Mouse (Mus musculus): ENCODE measurements around the gene Spdya. TPM values are rescaled to one million over a fixed set of nuclear protein-coding genes. Genes with fewer than 3 reads are reported as not detected.

Gene Spdya
- total and polyA plus RNA-seq, 3 experiments, result 0.23 to 0.46 TPM; not detected in 1

DNA sequence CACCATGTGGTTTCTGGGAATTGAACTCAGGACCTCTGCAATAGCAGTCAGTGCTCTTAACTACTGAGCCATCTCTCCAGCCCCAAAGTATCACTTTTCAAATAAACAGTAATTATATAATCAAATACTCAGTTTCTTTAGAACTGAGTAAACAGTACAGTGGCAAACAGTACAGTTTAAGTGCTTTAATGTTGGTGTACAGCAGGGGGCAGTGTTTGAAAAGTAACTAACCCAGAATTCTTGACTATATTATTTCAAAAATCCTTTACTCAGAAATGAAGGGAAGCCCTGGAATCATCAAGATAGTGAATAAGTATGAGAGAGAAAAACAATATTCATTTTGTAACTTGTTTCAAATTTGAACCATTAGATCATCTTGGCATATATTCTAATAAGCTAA, 9.8 kb downstream of the Spdya start:
- DNase-seq (ENCODE audit: low read depth, low spot score), result peak; percentile 67
- no peak overlapping the region for H3K27ac ChIP-seq (ENCODE audit: control insufficient read depth, low read depth, low read length)
- H3K79me2 ChIP-seq (ENCODE audit: control insufficient read depth, insufficient read depth, low read length, poor library complexity), result no peaks in the 10 kb centered on the region
- peaks cover 0 to 2% of the 10 kb centered on the region in 2 experiments; a peak in 1 of 4 replicates for H3K4me1 ChIP-seq (ENCODE audit: control insufficient read depth in 1 of 2, insufficient read depth in 2 of 2, low read length in 2 of 2)
- H3K27me3 ChIP-seq (ENCODE audit: control insufficient read depth in 1 of 2, insufficient read depth in 2 of 2, low read length in 2 of 2), result no peaks in the 10 kb centered on the region
- H3K4me3 ChIP-seq (ENCODE audit: control insufficient read depth in 1 of 2, insufficient read depth in 1 of 2, low read depth in 2 of 2, low read length in 2 of 2), result no peak overlapping the region
- TF ChIP-seq RCOR1 (IDR thresholded peaks at IDR 0.05; ENCODE audit: low read depth, low read length) (no peak), USF2 (IDR thresholded peaks at IDR 0.05; ENCODE audit: borderline replicate concordance in 1 of 2, insufficient read depth in 1 of 2, low read depth in 1 of 2, low read length in 2 of 2) (no peak), RAD21 (IDR thresholded peaks at IDR 0.05; ENCODE audit: low read depth, low read length) (peak; percentile 71), SIN3A (IDR thresholded peaks at IDR 0.05; ENCODE audit: low read length) (no peak), ZC3H11A (IDR thresholded peaks at IDR 0.05; ENCODE audit: low read depth, low read length) (peak; percentile 52), NRF1 (IDR thresholded peaks at IDR 0.05; ENCODE audit: insufficient read depth, low read depth, low read length, poor library complexity, severe bottlenecking) (no peak), MEF2A (IDR thresholded peaks at IDR 0.05; ENCODE audit: extremely low read depth, insufficient replicate concordance, low read depth, low read length, poor library complexity, severe bottlenecking) (no peak), SMC3 (IDR thresholded peaks at IDR 0.05; ENCODE audit: low read depth, low read length) (peak; percentile 59), TAL1 (IDR thresholded peaks at IDR 0.05; ENCODE audit: low read length) (no peak), CTCF (IDR thresholded peaks at IDR 0.05 in 2 of 3, conservative IDR thresholded peaks at IDR 0.05 in 1 of 3; ENCODE audit: control insufficient read depth in 1 of 3, insufficient read depth in 1 of 3, low read depth in 2 of 3, low read length in 3 of 3, poor library complexity in 1 of 3, severe bottlenecking in 1 of 3) (peak in 2 of 3 experiments; percentile 39 to 68; a peak in 4 of 6 replicates)
- H3K9me3 ChIP-seq (replicated peaks; ENCODE audit: insufficient read depth, low read length), result no peaks in the 10 kb centered on the region
- no peak overlapping the region for H3K9ac ChIP-seq (ENCODE audit: control insufficient read depth, low read depth, low read length, poor library complexity, severe bottlenecking)
- no peaks in the 10 kb centered on the region for H3K36me3 ChIP-seq (ENCODE audit: control insufficient read depth in 1 of 2, insufficient read depth in 2 of 2, low read length in 2 of 2)

DNA sequence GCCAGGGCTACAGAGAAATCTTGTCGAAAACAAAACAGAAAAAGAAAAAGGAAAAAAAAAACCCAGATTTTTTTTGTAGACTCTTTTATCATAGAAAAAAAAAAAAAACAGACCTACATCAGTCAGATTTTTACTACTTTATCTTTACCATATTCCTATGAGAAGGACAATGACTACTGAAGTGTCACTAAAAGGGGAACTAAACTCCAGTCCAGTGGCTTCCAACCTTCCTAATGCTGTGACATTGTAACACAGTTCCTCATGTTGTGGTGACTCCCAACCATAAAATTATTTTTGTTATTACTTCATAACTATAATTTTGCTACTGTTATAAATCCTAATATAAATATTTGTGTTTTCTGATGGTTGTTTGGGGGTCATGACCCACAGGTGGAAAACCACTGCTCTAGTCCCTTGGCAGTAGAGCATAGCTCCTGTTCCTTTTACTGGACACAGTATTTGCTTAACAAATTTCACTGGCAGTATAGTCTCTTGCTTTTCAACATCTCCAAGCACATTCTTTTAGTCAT, 27.4 kb downstream of the Spdya start:
- H3K79me2 ChIP-seq (ENCODE audit: control insufficient read depth, insufficient read depth, low read length, poor library complexity), result no peaks in the 10 kb centered on the region
- TF ChIP-seq TCF12 (IDR thresholded peaks at IDR 0.05; ENCODE audit: low read depth, low read length) (no peak), ZNF384 (IDR thresholded peaks at IDR 0.05; ENCODE audit: low read depth, low read length) (peak; percentile 32; the same call in 1 of the 2 replicates), ZMIZ1 (IDR thresholded peaks at IDR 0.05; ENCODE audit: low read depth, low read length) (no peak), MAX (IDR thresholded peaks at IDR 0.05; ENCODE audit: low read length) (no peak), NELFE (IDR thresholded peaks at IDR 0.05; ENCODE audit: low read depth, low read length) (no peak), POLR2AphosphoS2 (IDR thresholded peaks at IDR 0.05; ENCODE audit: low read length) (no peak), CTCF (IDR thresholded peaks at IDR 0.05 in 2 of 3, conservative IDR thresholded peaks at IDR 0.05 in 1 of 3; ENCODE audit: control insufficient read depth in 1 of 3, insufficient read depth in 1 of 3, low read depth in 2 of 3, low read length in 3 of 3, poor library complexity in 1 of 3, severe bottlenecking in 1 of 3) (no peak), RCOR1 (IDR thresholded peaks at IDR 0.05; ENCODE audit: low read depth, low read length) (peak; percentile 47; the same call in 1 of the 2 replicates)
- no peak overlapping the region for H3K9ac ChIP-seq (ENCODE audit: control insufficient read depth, low read depth, low read length, poor library complexity, severe bottlenecking)
- H3K27ac ChIP-seq (ENCODE audit: control insufficient read depth, low read depth, low read length), result no peak overlapping the region
- H3K27me3 ChIP-seq (ENCODE audit: control insufficient read depth in 1 of 2, insufficient read depth in 2 of 2, low read length in 2 of 2), result no peaks in the 10 kb centered on the region
- no peak overlapping the region for H3K4me3 ChIP-seq (ENCODE audit: control insufficient read depth in 1 of 2, insufficient read depth in 1 of 2, low read depth in 2 of 2, low read length in 2 of 2)
- H3K4me1 ChIP-seq (ENCODE audit: control insufficient read depth in 1 of 2, insufficient read depth in 2 of 2, low read length in 2 of 2), result no peaks in the 10 kb centered on the region
- no peaks in the 10 kb centered on the region for H3K9me3 ChIP-seq (replicated peaks; ENCODE audit: insufficient read depth, low read length)
- DNase-seq (ENCODE audit: low read depth, low spot score), result peak; percentile 49
- H3K36me3 ChIP-seq (ENCODE audit: control insufficient read depth in 1 of 2, insufficient read depth in 2 of 2, low read length in 2 of 2), result no peaks in the 10 kb centered on the region; a peak in 1 of 4 replicates
